Mouse (Mus musculus) hindbrain, embryonic 13.5 days (tissue): Measurements from ENCODE around the gene Pax8. TPM values are rescaled to one million over a fixed set of nuclear protein-coding genes. Genes with fewer than 3 reads are reported as not detected.

Experiments used
- ATAC-seq: fragments of 200-750 bp; cut with Nextera tagmentation; 2 replicates; pipeline ENCODE4 v1.8.0; 2017; ENCODE audit warnings: moderate TSS enrichment; ENCODE audit not compliant: low FRiP score
- H3K27ac ChIP-seq: fragments of 300-500 bp; sonication (generic); 2 replicates; pipeline ENCODE4 v1.5.1; 2015; ENCODE audit warnings: inconsistent platforms, mild to moderate bottlenecking, moderate library complexity
- H3K27me3 ChIP-seq: fragments of 300-500 bp; sonication (generic); 2 replicates; pipeline ENCODE4 v1.6.1; 2015; ENCODE audit warnings: mild to moderate bottlenecking, inconsistent platforms
- H3K36me3 ChIP-seq: fragments of 300-500 bp; sonication (generic); 2 replicates; pipeline ENCODE4 v1.6.1; 2015; ENCODE audit warnings: mild to moderate bottlenecking, inconsistent platforms
- H3K4me1 ChIP-seq: fragments of 300-500 bp; sonication (generic); replicated peaks from 2 replicates; pipeline ENCODE4 v1.6.1; 2015; ENCODE audit warnings: inconsistent platforms
- H3K4me2 ChIP-seq: fragments of 300-500 bp; sonication (generic); 2 replicates; pipeline ENCODE4 v1.6.1; 2015; ENCODE audit warnings: inconsistent platforms, mild to moderate bottlenecking, moderate library complexity
- H3K4me3 ChIP-seq: fragments of 300-500 bp; sonication (generic); 2 replicates; pipeline ENCODE4 v1.5.1; 2015; ENCODE audit warnings: mild to moderate bottlenecking, inconsistent platforms
- H3K9ac ChIP-seq: fragments of 300-500 bp; sonication (generic); 2 replicates; pipeline ENCODE4 v1.6.1; 2015; ENCODE audit warnings: mild to moderate bottlenecking, inconsistent platforms
- H3K9me3 ChIP-seq: fragments of 300-500 bp; sonication (generic); 2 replicates; pipeline ENCODE4 v1.6.1; 2016; ENCODE audit warnings: inconsistent platforms
- WGBS: fragments of 180-500 bp; shearing (Covaris S2); methylation state at CpG from one replicate; pipeline ENCODE4 v1.1.7; 2015; 5-methylcytosine and 5-hydroxymethylcytosine counted together
- polyA plus RNA-seq: library from polyadenylated mRNA; unstranded; fragments of >200 nt; fragmentation: Nextera tagmentation; extraction: Ambion mirVana; gene quantifications from 2 replicates; pipeline ENCODE4 v1.2.1, GENCODE M21; 2015

Pax8 gene
- polyA plus RNA-seq, 1 experiment from 2014 or later = 32.9 TPM

GRCm38 (mm10) chr2:24456841-24457240 lies 18.6 kb downstream of the Pax8 start:
- Histone ChIP-seq H3K27me3 (no peaks in the 10 kb centered on the region), H3K4me2 (no peak overlapping the region), H3K36me3 (no peaks in the 10 kb centered on the region), H3K9me3 (no peaks in the 10 kb centered on the region), H3K27ac (peak overlapping the region; percentile 12; the same call in 1 of the 2 replicates), H3K9ac (no peak overlapping the region), H3K4me1 (peaks cover 23% of the 10 kb centered on the region), H3K4me3 (no peak overlapping the region)
- 85% methylated on average over 4 of the region's 4 CpGs for WGBS
- no peak for ATAC-seq

GRCm38 (mm10) chr2:24455057-24455855 lies 20.1 kb downstream of the Pax8 start:
- H3K27ac ChIP-seq = peak overlapping the region; percentile 73
- 51% methylated on average over 6 of the region's 6 CpGs for WGBS

GRCm38 (mm10) chr2:24454429-24455011 lies 20.9 kb downstream of the Pax8 start:
- H3K27me3 ChIP-seq = no peaks in the 10 kb centered on the region
- no peak overlapping the region for H3K9ac ChIP-seq
- no peaks in the 10 kb centered on the region for H3K9me3 ChIP-seq
- ATAC-seq = peak; percentile 85
- H3K4me2 ChIP-seq = no peak overlapping the region
- peaks cover 23% of the 10 kb centered on the region for H3K4me1 ChIP-seq
- WGBS = 16% methylated on average over 1 of the region's 1 CpGs
- peak overlapping the region; percentile 73 for H3K27ac ChIP-seq
- H3K4me3 ChIP-seq = no peak overlapping the region
- no peaks in the 10 kb centered on the region for H3K36me3 ChIP-seq

More at GRCm38 (mm10) chr2:24455057-24455855, 20.1 kb downstream of the Pax8 start:
- no peaks in the 10 kb centered on the region for H3K9me3 ChIP-seq
- no peak overlapping the region for H3K4me3 ChIP-seq
- H3K27me3 ChIP-seq = no peaks in the 10 kb centered on the region
- 0 out of 2 replicates have a peak overlapping the region, but pooled peaks have one; percentile 2 for H3K9ac ChIP-seq
- no peaks in the 10 kb centered on the region for H3K36me3 ChIP-seq
- no peak for ATAC-seq
- no peak overlapping the region for H3K4me2 ChIP-seq
- H3K4me1 ChIP-seq = peaks cover 23% of the 10 kb centered on the region

- no peaks in the 10 kb centered on the region for H3K9me3 ChIP-seq
- H3K9ac ChIP-seq = no peak overlapping the region
- peak overlapping the region; percentile 73; the same call in 1 of the 2 replicates for H3K27ac ChIP-seq
- peaks cover 23% of the 10 kb centered on the region for H3K4me1 ChIP-seq
- WGBS = 79% methylated on average over 5 of the region's 5 CpGs
- no peak overlapping the region for H3K4me2 ChIP-seq
- ATAC-seq = no peak
- no peaks in the 10 kb centered on the region for H3K27me3 ChIP-seq
- H3K36me3 ChIP-seq = no peaks in the 10 kb centered on the region
- no peak overlapping the region for H3K4me3 ChIP-seq
These were observed 22.2 kb downstream of the Pax8 start for GRCm38 (mm10) chr2:24453206-24453605.

- 81% methylated on average over 4 of the region's 4 CpGs for WGBS
- H3K4me2 ChIP-seq = no peak overlapping the region
- no peaks in the 10 kb centered on the region for H3K27me3 ChIP-seq
- no peak overlapping the region for H3K27ac ChIP-seq
- no peak overlapping the region for H3K4me3 ChIP-seq
- no peak overlapping the region for H3K9ac ChIP-seq
- ATAC-seq = no peak
- H3K9me3 ChIP-seq = no peaks in the 10 kb centered on the region
- H3K4me1 ChIP-seq = peaks cover 7% of the 10 kb centered on the region
- H3K36me3 ChIP-seq = no peaks in the 10 kb centered on the region
These were observed 26.3 kb downstream of the Pax8 start for GRCm38 (mm10) chr2:24449111-24449510.

GRCm38 (mm10) chr2:24443256-24443790 lies 32.1 kb downstream of the Pax8 start:
- Histone ChIP-seq H3K27me3 (no peaks in the 10 kb centered on the region), H3K9me3 (no peaks in the 10 kb centered on the region), H3K4me1 (no peaks in the 10 kb centered on the region), H3K4me3 (no peak overlapping the region), H3K9ac (no peak overlapping the region), H3K27ac (no peak overlapping the region), H3K4me2 (no peak overlapping the region), H3K36me3 (no peaks in the 10 kb centered on the region)
- 33% methylated on average over 3 of the region's 3 CpGs for WGBS
- ATAC-seq = no peak

GRCm38 (mm10) chr2:24442303-24442925 lies 33.0 kb downstream of the Pax8 start:
- 50% methylated on average over 4 of the region's 4 CpGs for WGBS
- Histone ChIP-seq H3K9ac (no peak overlapping the region), H3K4me1 (no peaks in the 10 kb centered on the region), H3K27me3 (no peaks in the 10 kb centered on the region), H3K9me3 (no peaks in the 10 kb centered on the region), H3K27ac (no peak overlapping the region), H3K36me3 (no peaks in the 10 kb centered on the region), H3K4me3 (no peak overlapping the region), H3K4me2 (no peak overlapping the region)
- ATAC-seq = no peak

GRCm38 (mm10) chr2:24441899-24442298 lies 33.5 kb downstream of the Pax8 start:
- Histone ChIP-seq H3K4me2 (no peak overlapping the region), H3K4me1 (no peaks in the 10 kb centered on the region), H3K27me3 (no peaks in the 10 kb centered on the region), H3K27ac (no peak overlapping the region), H3K9me3 (no peaks in the 10 kb centered on the region), H3K36me3 (no peaks in the 10 kb centered on the region), H3K4me3 (no peak overlapping the region), H3K9ac (no peak overlapping the region)
- no peak for ATAC-seq

GRCm38 (mm10) chr2:24440056-24440455 lies 35.3 kb downstream of the Pax8 start:
- Histone ChIP-seq H3K4me3 (no peak overlapping the region), H3K9ac (no peak overlapping the region), H3K27me3 (0 out of 2 replicates have a peak, but pooled peaks cover 5% of the 10 kb centered on the region), H3K4me1 (no peaks in the 10 kb centered on the region), H3K4me2 (no peak overlapping the region), H3K27ac (no peak overlapping the region), H3K36me3 (no peaks in the 10 kb centered on the region; the same call in 1 of the 2 replicates), H3K9me3 (no peaks in the 10 kb centered on the region)
- WGBS = 91% methylated on average over 2 of the region's 2 CpGs
- no peak for ATAC-seq

GRCm38 (mm10) chr2:24435699-24436098 lies 39.7 kb downstream of the Pax8 start:
- no peak overlapping the region for H3K27ac ChIP-seq
- H3K4me1 ChIP-seq = no peaks in the 10 kb centered on the region
- H3K9me3 ChIP-seq = no peaks in the 10 kb centered on the region
- no peak overlapping the region for H3K9ac ChIP-seq
- 79% methylated on average over 11 of the region's 11 CpGs for WGBS
- 0 out of 2 replicates have a peak, but pooled peaks cover 5% of the 10 kb centered on the region for H3K27me3 ChIP-seq
- H3K4me2 ChIP-seq = no peak overlapping the region
- ATAC-seq = no peak
- no peak overlapping the region for H3K4me3 ChIP-seq
- no peaks in the 10 kb centered on the region; the same call in 1 of the 2 replicates for H3K36me3 ChIP-seq

- no peak for ATAC-seq
- Histone ChIP-seq H3K27me3 (0 out of 2 replicates have a peak, but pooled peaks cover 5% of the 10 kb centered on the region), H3K4me3 (no peak overlapping the region), H3K36me3 (no peaks in the 10 kb centered on the region; the same call in 1 of the 2 replicates), H3K27ac (no peak overlapping the region), H3K4me2 (no peak overlapping the region), H3K9ac (no peak overlapping the region), H3K4me1 (no peaks in the 10 kb centered on the region), H3K9me3 (no peaks in the 10 kb centered on the region)
- WGBS = 86% methylated on average over 2 of the region's 2 CpGs
These were observed 40.7 kb downstream of the Pax8 start for GRCm38 (mm10) chr2:24434670-24435069.

- Histone ChIP-seq H3K9me3 (no peaks in the 10 kb centered on the region), H3K4me1 (peaks cover 17% of the 10 kb centered on the region), H3K27ac (peak overlapping the region; percentile 87; the same call in 1 of the 2 replicates), H3K9ac (no peak overlapping the region), H3K27me3 (no peaks in the 10 kb centered on the region), H3K4me3 (no peak overlapping the region), H3K4me2 (no peak overlapping the region), H3K36me3 (no peaks in the 10 kb centered on the region)
- WGBS = 87% methylated on average over 4 of the region's 4 CpGs
- no peak for ATAC-seq
These were observed 45.6 kb downstream of the Pax8 start for GRCm38 (mm10) chr2:24429806-24430205.
